Mouse (Mus musculus) ovary, postnatal 10 days (tissue): Measurements from ENCODE around the gene Tmem8.
"Not testable (repeated sequence)": the region's sequence is repeated elsewhere in the genome, so short reads cannot be mapped to it uniquely, and the experiment has no call there.

ENCODE experiments used
- DNase-seq: peaks from one replicate; pipeline ENCODE4 v3.0.0; 2022; ENCODE audit warnings: low spot score

Tmem8 gene

GRCm38 (mm10) chr17:26111722-26112121 lies 1.4 kb upstream of the Tmem8 start:
- DNase-seq = no peak

DNA sequence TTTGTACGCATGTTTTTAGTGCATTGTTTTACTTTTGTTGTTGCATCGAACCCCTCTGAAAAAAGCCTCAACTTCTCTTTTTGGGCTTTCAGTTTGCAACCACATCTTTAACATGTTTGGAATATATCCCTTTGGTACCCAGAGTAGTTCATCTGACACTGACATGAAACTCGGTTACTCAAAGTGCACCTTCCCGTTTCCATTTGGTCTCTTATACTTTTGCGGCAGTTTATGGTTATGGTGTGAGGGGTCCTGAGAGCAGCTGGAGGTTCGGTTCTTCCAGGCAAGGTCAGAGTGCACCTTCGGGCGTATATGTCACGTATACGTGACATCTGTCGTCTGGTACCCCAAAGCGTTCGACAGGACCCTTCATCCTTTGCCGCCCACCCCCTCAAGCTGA lies 348 bp upstream of the Tmem8 start:
- no peak for DNase-seq

DNA sequence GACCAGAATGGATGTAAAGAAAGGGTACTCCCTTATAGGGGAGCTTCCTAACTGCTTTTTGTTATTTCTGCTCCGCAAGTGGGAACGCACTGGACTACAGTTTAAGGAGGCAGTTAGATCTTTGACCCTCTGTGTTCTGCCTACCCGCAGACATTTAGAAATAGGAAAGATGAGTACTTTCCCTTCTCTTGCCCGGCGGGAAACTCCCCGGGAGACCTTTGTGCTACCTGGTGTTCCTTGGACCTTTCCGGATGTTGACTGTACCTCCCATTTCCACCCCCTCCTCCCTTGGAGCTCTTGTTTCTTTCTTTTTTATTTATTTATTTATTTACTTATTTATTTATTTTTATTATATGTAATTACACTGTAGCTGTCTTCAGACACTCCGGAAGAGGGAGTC lies 962 bp downstream of the Tmem8 start:
- DNase-seq = no peak

GRCm38 (mm10) chr17:26114461-26114860 lies 1.4 kb downstream of the Tmem8 start:
- not testable (repeated sequence) for DNase-seq

DNA sequence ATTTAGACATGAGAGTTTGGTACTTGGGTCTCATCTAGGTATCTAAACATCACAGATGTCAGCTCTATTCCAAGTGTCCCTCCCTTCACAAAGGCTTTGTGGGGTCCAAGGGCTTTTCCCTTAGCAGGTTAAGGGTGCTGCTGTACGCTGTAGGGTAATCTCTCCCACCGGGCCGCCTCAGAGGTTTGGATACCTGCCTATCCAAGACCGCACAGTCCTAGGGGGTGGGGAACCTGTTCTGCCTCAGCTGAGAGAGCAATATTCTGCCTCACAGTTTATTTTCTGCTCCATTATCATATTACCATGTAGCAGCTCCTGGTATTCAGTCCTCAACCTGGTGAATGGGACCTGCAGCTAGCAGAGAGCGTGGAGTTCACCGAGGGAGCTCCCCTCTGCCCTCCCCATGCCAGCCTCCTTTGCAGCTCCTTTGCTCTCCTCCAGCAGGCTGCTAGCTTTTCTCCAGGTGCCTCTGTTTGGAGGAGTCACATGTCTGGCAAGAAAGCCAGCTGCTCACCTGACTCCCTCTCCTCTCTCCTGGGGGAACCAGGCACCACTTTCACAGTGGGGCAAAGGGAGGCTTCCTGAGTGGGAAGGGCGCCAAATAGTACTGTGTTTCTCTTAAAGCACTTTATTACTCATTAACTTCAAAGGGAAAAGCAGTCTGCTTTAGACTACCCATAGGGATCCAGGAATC lies 2.3 kb downstream of the Tmem8 start:
- no peak for DNase-seq

GRCm38 (mm10) chr17:26115956-26116487 lies 2.9 kb downstream of the Tmem8 start:
- no peak for DNase-seq

DNA sequence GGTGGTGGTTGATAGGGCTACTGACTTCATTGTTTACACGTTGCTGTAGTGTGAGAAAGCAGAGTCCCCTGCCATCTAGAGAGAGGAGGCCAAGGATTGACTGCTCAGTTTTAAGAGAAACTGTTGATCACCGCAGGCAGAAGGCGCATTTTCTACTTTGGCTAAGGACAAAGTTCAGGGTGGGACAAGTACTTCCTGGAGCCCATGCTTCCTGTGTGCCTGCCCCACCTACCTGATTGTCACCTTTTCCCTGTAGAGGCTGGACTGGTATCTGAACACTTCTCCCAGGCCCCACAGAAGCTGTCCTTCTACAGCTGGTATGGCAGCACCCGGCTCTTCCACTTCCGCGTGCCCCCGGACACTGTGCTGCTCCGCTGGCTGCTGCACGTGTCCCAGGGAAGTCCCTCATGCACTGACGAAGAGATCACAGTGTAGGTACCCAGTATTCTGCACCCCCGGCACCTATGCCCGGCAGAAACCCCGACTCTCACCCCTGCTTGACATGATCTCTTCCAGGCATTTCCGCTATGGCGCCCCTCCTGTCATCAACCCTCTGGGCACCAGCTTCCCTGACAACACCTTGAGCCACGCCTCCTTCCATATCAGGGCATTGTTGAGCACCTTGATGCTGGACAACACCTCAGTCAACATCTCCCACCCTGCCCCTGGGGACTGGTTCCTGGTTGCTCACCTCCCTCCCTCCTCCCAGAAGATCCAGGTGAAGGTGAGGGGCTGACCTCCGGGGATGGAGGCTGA lies 3.6 kb downstream of the Tmem8 start:
- DNase-seq = no peak

DNA sequence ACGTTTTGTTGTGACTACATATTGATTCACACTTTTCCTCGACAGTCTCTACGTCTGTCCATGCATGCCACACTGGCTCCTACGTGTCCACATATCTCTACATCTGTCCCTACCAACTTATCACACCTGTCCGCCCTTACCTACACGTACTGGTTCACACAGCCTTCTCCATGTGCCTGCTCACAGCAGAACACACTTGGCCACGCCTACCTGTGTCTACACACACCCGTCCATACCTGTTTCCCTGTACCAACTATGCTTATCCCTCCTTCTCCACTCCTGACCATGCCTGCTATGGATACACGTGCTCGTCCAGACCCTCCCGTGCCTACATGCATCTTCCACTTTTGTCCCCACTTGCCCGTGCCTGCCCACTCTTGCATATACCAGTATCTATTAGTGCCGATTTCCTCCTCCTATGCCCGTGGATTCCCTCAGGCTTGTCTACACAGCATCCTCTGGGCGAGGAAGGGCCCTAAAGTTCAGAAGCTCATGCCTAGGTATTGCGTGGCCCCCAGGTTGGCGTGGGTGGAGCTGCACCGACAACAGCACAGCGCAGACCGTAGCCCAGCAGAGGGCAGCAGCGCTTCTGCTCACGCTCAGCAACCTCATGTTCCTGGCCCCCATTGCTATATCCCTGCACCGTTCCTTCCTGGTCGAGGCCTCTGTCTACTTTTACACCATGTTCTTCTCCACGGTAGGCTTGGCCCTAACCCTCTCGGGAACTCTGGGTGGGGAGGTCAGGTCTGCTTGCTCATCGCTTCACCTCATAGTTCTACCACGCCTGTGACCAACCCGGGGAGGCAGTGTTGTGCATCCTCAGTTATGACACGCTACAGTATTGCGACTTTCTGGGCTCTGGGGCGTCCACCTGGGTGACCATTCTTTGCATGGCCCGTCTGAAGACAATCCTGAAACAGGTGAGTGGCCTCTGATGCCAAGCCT lies 6.9 kb downstream of the Tmem8 start:
- no peak for DNase-seq

GRCm38 (mm10) chr17:26122431-26123140 lies 9.5 kb downstream of the Tmem8 start:
- no peak for DNase-seq

- DNase-seq = peak; percentile 71
These were observed 10.2 kb downstream of the Tmem8 start, which contains the start of gene Mrpl28 for GRCm38 (mm10) chr17:26123267-26123684. Gene Mrpl28, plus strand, starts transcription at chr17:26123500.

DNA sequence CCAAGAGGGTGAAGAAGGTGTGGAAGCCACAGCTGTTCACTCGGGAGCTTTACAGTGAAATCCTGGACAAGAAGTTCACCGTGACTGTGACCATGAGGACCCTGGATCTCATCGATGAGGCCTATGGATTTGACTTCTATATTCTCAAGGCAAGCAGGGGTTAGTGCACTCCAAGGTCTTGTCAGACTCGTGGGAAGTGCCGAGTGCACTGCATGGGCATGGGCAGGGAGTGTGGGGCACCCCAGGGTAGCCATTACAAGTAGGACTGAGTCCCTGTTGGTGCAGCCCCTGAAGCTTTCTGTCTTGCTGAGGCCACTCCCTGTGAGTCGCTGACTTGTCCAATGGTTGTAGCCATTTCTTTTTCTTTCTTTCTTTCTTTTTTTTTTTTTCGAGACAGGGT lies 11.5 kb downstream of the Tmem8 start:
- no peak for DNase-seq

GRCm38 (mm10) chr17:26125226-26125625 lies 12.1 kb downstream of the Tmem8 start:
- no peak for DNase-seq

- DNase-seq = no peak
These were observed 18.1 kb downstream of the Tmem8 start for GRCm38 (mm10) chr17:26131062-26131732.

DNA sequence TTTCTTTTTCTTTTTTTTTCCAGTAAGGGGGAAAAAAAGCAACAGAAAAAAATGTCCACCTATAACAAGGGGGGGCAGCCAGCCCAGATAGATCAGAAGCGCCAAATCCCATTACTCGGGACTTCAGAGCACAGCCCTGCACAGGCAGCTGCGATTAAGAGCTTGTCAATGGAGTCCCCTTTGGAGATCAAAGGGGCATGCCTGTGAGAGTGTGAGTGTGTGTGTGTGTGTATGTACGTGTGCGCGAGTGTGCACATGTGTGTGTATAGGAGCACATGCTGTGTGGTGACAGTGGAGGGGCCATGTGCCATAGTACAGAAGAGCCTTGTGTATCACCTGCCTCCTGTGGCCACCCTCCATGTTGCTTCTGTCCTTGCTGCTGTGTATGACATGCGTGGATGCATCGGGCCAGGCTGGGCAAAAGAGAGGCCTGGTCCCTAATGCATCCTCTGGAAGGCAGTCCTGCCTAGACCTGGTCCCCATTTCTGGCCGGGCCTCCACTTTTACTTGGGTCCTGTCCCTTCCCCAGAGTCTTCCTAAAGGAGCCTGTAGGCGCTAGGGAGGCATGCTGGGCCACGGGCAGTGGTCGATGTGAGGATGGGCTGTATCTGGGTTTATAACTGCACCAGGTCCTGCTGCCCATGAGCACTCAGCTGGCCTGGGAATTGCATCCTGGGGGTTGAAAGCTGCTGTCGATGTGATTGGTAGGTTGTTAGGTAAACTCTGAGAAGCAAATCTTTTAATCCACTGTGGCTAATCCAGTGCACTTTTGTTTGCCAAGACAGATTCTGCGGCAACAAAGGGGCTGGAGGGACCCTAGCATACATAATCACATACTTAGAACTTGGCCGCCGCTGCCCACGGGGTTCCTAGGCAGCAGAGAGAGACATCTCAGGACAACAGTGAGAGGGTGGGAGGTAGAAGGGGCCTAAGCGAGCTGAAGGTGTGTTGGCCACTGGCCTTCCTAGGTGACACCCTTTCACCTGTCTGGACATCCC lies 19.1 kb downstream of the Tmem8 start:
- DNase-seq = no peak

GRCm38 (mm10) chr17:26137106-26137750 lies 24.1 kb downstream of the Tmem8 start:
- DNase-seq = no peak

DNA sequence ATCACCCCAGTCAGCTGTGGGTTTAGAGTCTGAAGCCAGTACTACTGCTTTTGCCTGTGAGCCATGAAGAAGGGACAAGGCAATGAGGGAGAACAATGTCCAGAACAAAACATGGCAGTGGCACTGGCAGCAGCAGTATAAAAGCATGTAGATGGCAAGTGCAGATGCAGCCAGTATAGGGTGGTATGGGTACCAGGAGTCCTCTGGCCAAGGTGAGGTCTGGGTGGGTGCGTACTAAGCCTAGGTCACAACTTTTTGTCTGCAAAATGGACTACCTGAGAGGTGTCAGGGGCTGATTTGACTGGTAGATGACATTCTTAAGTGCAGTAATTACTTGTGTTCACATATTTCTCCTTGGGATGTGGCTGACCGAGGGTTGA lies 24.6 kb downstream of the Tmem8 start:
- no peak for DNase-seq

DNA sequence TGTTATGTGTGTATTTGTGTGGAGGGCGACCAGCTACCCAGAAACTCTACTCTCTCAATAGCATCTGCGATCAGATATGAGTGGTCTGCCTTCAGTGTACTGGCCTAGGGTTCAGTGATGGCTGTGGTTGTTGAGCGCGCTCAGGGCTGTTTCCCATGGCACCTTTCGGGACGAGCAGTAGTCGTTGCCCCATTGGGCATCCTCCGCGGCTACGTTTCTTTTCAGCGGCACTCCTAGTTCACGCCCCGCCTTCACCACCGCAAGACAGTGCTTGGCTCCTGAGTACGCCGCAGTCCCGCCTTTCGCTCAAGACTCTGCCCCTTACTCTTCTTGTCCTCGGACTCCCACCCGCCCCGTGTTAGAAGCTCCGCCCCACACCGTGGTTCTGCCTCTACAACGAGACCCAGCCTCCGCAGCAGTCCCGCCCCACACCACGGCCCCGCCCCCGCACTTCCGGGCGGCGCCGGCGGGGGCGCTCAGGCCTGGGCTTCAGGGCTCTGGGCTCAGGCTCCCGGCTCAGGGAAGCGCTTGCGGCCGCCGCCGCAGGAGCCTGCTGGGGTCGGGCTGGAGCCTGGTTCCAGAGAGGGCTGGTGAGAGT lies 25.2 kb downstream of the Tmem8 start, which contains the start of gene Axin1:
Axin1 (plus strand) TSS at position 450 of the 598 bp plus-strand sequence.
- DNase-seq = peak; percentile 76

GRCm38 (mm10) chr17:26138901-26139381 lies 25.8 kb downstream of the Tmem8 start:
- no peak for DNase-seq
